Mouse (Mus musculus) cerebellum, adult 8-10 months (tissue): ENCODE measurements around the gene Spats2.
"Not testable (repeated sequence)": the region's sequence is repeated elsewhere in the genome, so short reads cannot be mapped to it uniquely, and the experiment has no call there.

Experiments
- DNase-seq: peaks from one replicate; pipeline ENCODE4 v3.0.0; 2022

Spats2 gene

DNA sequence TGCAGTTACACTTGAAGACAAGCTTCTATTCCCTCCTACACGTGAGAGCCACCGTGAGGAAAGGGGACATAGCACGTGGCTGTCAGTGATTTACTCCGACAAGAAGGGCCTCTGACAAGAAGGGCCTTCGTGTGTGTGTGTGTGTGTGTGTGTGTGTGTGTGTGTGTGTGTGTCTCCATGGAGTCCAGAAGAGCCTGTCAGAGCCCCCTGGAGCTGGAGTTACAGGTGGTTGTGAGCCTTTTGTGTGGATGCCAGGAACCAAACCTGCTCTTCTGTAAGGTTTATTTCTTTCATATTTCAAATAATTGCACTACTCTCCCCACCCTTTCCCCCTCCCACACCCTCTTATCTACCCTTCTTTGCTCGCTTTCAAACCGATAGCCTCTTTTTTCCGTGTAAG is 25.6 kb downstream of the Spats2 start:
- DNase-seq: no peak

DNA sequence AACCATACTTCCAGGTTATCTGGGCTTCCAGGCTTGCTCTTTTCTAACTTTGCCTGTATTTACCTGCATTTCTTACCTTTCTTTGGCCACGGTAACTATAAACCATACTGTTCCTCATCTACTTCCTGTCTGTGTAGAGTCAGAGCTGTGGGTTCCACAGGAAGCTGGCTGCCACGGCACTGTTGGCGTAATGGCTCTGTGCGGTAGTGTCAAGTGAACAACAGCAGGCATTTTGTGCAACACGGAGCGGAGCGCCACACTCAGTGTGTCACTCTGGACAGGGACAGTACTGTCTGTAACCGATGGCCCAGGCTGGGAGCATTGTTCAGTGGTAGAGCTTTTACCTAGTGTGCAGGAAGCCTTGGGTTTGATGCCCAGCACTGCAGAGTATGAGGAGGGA is 27.8 kb downstream of the Spats2 start:
- DNase-seq: no peak

DNA sequence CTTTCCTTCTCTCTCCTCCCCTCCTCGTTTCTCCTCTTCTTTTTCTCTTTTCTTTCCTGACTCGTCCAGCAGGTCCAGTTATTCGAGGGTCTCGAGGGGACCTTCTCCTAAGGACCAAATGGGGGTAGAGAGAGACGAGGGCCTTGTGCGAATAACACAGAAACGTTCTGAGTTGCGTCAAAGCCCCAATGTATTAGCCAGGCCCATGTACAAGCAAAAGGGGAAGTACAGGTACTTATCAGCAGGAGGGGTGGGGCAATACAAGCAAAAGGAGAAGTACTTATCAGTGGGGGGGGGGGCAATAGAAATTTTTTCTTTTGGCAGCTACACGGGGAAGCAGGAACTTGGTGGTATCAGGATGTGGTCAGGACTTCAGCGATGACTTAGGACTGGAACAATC is 28.8 kb downstream of the Spats2 start:
- not testable (repeated sequence) for DNase-seq

DNA sequence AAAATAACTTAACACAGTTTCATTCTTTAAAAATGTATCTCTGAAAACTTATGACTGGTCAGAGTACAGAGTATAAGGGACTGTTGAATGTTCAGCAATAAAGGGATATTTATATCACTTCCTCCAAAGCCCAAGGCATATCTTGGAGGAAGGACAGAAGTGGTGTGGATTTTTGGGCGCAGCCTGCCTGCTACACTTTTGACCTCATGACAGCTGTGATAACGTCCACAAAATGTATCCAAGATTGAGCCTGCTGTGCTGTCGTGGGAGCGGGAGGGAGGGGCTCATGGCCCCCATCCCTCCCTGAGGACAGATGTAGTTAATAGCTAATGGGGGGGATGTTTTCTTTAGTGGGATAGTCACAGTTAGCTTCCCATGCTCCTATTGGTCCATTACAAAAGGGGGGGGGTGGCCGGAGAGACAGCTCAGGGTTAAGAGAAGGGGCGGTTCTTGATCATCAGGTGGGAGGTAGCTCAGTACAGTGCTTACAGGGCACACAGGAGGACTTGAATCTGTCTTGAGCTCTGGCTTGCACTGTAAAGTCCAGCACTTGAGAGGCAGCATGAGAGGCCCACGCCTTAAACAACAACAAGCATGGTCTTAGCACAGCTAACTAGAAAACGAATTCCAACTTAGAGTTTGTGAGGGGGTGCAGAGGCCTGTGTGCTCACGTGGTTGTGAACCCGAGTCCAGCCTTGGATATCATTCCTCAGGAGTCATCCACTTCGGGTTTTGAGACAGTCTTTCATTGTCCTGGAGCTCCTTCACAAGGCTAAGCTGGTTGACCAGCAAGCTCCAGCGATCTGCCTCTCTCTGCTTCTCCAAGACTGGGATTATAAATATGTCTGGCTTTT is 38.0 kb downstream of the Spats2 start:
- no peak for DNase-seq

DNA sequence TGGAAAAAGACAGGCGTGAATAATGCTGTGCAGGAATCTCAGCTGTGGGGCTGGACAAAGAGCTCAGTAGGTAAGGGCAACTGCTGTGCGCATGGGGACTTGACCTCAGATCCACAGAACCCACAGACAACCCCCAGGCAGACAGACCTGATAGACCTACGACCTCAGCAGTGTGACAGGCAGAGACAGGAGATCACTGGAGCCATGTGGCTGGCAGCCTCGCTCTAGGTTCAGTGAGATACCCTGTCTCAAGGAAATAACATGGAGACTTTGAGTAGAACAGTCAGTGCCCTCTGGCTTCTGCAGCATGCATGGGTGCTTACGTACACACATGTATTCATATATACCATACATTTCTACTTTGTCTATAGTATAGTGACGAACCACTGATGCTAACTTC is 46.4 kb downstream of the Spats2 start:
- no peak for DNase-seq

DNA sequence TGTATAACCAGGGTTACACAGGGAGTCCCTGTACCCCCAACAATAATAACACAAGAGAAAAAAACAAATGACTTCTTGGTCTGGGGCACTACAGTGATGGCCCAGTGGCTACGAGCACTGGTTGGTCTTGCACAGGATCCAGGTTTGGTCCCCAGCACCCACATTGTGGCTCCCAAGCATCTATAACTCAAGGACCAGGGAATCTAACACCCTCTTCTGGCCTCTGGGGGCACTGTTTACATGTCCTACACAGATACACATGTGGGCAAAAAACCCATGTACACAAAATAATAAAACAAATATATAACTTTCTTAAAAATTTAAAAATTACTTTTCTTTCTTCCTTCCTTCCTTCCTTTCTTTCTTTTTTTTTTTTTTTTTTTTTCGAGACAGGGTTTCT is 53.9 kb downstream of the Spats2 start:
- no peak for DNase-seq

DNA sequence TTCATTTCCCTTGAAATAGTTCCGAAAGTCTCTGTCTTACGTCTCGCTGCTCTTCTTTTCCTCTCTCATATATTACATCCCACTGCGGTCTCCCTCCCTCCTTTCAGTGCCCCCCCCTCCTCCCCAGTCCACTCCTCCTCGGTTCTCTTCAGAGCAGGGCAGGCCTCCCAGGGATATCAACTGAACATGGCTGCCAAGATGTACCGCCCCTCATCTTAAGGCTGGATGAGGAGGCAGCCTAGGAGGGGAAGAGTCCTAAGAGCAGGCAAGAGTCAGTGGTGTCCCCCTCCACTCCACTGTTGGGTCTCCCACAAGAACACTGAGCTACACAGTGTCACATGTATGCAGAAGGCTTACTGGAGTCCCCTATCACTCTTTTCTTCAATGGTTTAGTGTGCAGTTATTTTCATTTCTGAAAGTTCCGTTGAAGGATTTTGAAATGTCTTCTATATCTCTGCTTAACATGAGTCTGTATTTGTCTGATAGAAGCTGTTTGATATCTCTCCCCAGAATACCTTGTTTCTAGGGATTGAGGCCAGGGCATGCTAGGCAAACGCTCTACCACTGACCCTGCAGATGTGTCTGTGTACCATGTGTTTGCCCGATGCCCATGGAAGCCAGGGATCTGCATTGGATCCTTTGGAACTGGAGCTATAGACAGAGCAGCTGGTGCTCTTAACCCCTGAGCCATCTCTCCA is 58.6 kb downstream of the Spats2 start:
- no peak for DNase-seq

DNA sequence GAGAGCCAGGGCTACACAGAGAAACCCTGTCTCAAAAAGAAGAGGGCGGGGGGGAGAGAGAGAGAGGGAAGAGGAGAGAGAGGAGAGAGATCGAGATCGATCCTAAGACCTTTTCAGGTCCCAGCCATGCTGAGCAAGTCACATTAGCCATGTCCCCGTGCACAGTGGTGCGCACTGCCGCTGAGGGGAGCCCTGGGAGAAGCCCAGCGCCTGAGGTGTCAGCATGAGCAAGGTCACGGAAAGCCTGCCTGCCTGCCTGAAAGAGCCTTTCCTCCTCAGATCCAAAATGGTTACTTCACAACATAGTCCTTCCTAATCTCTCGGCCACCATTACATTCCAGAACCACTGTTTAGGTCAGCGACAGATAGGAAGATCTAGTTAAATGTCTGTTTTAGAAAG is 68.6 kb downstream of the Spats2 start:
- DNase-seq: no peak

DNA sequence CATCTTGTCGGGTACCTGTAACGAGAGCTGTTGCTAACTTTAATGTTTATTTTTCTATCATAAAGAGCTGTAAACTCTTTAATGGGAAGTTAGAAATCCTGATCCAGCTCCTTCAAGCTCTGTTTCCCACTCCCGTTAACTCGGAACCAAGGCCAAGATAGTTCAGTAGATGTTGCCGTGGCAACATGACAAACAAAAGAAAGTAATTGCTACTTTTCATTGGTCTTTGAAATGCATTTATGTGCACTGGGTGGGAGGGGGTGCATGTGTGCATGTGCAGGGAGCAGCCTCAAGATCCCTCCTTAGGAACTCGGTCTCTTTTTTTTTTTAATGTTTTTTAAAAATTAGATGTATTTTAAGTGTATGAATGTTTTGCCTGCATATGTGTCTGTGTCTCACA is 69.3 kb downstream of the Spats2 start:
- DNase-seq: no peak

DNA sequence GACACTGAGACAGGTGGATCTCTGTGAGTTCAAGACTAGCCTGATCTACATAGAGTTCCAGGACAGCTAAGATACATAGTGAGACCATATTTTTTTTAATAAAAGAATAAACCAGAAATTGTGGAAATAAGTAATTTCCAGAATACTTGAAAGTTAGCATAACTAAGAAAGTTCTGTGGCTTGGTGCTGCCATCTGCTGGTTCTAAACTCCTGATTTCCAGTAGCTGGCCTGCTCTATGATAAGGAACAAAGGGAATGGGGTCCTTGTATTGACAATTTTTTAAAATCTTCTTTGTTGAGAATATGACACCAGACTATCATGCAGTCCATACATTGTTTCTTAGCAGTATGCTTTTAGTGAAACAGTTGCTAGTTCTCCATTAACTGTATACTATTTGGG is 73.0 kb downstream of the Spats2 start:
- no peak for DNase-seq

DNA sequence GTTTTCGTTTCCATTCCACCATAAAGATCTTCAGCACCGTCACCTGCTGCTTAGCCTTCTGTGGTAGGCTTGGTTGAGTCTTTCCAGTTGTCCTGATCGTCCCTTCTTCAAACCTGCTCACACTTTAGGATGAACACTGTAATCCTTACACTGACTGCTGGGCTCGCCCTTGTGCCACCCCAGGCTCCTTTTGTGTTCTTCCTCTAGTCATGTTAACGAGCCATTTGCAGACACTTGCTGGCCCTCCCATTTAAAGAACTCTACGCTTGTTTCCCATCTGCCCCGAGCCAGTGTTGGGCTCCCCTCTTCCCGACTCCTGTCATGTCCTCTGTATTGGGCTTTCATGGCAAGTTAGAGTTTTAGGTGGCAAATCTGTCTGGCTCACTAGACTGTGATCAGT is 80.2 kb downstream of the Spats2 start:
- DNase-seq: no peak

DNA sequence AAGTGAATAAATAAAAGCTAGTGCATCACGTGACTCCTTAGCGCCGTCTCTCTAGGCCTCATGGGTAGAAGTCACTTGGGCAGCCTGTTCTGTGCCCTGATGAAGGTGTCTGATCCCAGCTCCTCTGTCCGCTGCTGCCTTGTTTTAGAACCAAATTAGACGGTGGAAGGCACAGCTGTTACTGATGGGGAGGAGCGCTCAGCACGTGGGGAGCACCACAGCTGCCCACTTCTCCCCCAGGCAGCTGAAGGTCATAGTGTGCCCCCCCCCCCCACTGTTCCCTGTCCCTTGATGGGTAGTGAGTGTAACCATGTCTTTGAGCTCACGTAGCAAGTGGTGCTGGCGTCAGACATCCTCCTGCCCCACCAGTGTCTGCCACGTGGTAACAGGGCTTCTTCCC is 87.5 kb downstream of the Spats2 start:
- no peak for DNase-seq

DNA sequence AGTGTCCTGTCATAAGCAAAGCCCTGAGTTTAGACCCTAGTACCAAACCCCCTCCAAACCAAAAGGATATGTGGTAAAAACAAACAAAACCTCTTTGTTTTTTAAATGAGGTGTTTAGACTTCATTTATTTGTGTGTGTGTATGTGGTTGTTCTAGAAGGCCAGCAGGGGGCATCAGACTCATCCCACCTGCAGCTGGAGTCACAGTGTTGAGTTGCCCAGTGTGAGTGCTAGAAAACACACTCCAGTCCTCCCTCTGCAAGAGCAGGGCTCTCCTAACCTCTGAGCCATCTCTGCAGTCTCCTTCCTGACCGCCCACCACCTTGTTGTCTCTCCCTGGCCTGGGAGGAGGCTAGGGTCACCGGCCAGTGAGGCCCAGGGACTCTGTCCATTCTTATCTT is 89.2 kb downstream of the Spats2 start:
- DNase-seq: no peak

DNA sequence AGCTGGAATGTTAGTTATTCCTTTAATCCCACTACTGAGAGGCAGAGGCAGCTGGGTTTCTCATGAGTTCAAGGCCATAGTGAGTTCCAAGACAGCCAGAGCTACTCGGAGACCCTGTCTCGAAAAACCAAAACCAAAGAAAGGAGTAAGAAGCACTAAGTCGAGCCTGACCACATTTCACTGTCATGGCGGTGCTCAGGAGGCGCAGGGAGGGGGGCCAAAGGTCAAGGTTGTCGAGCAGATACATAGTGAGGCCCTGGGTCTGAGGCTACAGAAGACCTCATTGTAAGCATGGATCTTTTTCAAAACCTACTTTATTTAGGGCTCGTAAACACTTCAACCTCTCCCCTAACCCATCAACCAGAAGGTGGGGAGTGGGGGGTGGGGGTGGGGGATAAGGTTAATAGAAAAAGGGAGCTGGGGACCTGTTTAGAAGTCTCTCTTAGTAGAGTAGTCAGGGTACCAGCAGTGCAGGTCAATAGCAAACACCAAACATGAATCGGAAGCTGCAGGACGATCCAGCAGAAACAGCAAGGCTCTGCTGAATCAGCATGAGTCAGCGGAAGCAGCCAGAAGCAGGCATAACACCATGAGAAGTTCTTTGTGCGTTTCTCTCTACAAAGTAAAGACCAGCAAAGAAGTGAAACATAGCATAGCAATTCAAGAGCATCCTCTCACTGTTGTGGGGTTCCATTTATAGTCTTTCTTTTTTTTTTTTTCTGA is 90.2 kb downstream of the Spats2 start:
- no peak for DNase-seq

DNA sequence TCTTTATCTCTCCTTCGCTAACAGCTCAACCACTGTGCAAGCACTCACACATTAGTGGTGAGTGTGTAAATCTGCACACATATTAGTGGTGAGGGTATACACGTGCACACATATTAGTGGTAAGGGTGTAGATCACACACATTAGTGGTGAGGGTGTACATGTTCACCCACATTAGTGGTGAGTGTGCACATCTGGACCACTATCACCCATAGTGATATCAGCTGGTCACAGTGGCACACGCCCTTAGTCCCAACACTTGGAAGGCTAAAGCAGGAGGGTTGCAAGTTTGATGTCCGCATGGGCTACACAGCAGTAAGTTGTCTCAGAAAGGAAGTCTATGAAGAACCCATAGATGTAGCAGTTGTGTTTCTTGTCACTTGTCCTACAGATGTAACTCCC is 91.9 kb downstream of the Spats2 start:
- DNase-seq: no peak

DNA sequence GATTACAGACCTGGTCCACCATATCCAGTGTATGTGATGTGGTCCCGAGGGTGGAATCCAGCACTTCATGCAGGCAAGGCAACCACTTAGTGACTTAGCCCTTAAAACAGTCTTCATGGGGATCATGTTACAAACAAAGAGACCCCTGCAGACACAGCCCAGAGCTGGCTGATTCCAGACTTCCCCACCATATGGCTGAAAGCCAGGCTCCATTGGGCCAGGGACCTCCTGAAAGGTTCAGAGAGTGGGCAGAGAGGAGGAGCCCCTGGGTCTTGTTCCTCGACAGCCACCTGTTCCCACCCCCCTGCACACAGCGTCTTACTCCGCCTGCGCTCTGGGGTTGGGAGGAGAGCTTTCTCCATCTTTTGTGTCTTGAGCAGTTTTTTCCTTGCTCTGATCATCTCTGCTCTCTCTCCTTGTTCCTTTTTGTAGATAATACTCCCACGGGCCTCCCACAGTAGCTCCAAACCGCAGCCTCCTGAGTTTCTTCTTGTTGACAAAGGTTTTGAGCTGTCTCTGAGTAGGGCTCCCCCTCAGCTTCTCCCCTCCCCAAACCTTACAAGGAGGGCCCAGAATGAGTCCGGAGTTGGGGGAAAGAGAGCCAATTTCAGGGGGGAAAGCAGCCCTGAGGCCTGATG is 95.7 kb downstream of the Spats2 start:
- no peak for DNase-seq

DNA sequence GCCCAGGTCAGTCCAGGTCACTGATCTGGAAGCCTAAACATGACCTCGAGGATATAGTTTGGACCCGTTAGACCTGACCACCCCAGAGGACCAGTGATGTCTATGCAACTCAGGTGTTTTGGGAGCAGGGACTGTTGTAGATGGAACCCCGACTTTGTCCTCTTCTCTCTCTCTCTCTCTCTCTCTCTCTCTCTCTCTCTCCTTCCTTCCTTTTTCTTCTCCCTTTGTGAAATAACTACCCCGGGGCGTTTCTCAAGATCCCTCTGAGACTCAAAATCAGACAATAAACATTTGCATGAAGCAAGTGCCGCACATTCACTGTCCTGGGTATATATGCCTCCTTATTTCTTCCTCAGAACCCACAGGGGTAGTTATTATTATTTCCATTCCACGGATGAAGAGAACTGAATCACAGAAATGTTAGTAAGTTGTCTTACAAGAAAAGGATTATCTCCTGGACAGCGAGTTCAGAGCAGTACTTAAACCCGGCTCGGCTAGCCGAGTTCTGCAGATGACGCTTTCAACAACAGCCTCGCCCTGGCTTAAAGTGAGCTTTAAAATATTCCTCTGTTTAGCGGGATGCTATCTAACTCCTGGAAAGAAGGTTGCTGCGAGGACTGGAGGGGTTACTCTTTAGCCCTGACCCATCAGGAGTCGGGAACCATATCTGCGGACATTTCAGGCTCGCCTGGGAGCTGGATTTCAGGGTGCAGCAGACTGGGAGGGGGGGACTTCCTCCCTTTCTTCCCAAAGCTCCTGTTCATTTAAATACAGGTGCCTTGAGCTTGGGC is 97.3 kb downstream of the Spats2 start:
- no peak for DNase-seq

DNA sequence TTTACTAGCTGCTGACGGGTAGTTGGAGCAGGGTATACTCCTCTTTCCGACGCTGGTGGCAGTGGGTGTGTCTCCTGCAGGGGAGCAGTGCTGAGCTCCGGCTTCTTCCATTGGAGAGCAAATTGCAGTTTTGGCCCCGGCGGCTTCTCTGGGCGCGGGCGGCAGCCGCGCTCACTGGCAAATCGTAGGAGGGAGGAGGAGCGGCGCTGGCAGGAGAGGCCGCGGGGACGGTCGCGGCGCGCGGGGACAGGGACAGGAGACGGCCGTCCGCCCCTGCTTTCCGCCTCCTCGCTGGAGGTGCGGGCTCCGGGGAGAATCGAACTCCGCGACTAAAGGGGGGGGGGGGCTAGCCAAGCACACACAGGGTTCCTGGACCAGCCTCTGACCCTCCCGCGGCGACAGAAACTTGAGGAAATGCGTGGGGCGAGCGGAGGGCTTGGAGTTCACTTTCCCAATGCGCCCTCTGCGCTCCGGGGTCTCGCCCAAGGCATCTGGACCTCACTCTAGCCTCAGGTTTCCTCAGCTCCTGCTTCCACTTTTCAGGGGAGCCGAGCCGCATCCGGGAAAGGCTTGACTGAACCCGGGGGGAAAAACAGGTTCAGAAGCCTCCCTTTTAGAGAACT is 98.0 kb downstream of the Spats2 start:
- DNase-seq: peak; percentile 58

DNA sequence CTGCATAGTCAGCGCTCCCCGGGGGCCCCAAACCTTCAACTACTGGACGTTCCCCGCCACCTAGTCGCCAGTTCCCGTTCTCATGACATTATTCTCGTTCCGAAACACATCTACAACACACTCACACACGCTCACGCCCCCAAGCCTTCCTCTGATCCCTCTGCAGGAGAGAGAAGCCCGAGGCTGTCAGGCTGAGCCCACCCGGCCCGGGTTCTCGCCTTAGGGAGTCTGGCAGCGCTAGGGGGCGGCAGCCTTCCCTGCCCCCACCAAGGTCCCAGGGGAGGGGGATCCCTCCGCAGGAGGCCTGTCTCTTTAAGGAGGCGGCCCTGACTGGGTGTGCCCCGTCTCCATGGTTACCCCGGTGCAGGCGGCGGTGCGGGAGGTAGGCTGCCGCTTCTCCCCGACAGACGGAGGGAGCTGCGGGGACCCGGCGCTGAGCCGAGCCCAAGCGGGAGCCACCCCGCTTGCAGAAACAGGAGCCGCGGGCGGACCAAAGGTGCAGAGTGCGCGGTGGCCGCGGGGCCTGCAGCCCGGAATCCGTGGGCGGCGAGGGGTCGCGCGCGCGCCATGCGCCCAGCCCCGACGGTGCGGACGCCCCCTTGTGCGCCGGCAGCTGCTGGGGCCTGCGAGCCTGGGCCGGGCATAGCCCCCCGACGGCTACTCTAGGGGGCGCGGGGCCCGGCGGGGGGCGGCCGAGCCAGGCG is 98.6 kb downstream of the Spats2 start, which contains the start of gene Kcnh3:
Gene Kcnh3, plus strand, starts transcription at position 654 of the 704 bp plus-strand sequence.
- peak; percentile 41 for DNase-seq

DNA sequence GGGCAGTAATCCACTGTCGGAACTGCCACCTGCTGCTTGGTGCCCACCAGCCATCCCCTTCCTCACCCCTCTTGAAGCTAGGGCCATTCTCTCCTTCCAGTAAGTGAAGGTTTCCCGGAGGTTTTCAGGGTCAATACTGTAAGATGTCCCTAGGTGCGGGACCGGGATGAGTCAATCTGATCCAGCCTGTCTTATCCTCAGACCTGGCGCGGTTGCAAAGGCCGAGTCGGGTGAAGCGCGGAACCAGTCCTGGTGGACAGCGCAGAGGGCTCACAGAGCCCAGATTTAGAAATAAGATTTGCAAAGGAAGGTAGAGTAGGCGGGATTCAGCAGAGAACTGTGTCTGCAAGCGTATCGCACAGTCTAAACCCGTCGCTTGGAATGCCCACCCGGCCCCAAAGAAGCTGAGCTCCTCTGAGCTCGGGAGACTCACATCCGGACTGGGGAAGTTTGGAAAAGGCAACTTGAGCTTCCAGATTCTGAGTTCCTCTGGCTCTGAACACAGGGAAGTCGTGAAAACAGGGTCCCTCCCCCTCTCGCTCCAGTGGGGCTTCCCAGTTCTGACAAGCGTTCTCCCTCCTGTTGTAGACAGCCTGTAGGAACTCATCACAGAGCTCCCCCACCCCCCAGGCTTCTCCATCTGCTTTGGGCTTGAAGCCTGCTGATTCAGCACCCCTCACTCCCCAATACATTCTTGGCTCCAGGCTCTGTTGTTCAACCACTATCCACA is 99.5 kb downstream of the Spats2 start:
- DNase-seq: no peak

DNA sequence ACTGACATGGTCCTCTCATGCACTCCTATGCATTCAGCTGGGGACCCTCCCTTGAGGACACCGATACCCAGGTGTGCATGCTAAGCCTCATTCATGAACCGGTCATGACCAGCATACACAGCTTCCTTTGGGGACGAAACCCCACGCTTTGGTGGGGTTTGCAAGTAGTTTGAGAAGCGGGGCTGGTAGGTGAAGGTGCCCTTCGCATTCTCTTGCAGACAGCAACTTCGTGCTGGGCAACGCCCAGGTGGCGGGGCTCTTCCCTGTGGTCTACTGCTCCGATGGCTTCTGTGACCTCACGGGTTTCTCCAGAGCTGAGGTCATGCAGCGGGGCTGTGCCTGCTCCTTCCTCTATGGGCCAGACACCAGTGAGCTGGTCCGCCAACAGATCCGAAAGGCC is 100.4 kb downstream of the Spats2 start:
- no peak for DNase-seq
